Mouse (Mus musculus) kidney, adult 18-20 months (tissue): ENCODE data around the gene Fos.
A peak's percentile ranks its signal among the peaks of the same experiment; 100 is the strongest.

Source experiments
- DNase-seq: peaks from one replicate; pipeline ENCODE4 v3.0.0; 2021

The Fos gene

GRCm38 (mm10) chr12:85462802-85463201 lies 10.9 kb upstream of the Fos start:
- DNase-seq: no peak

- DNase-seq: no peak
Observed at GRCm38 (mm10) chr12:85464431-85464830, 9.3 kb upstream of the Fos start.

- no peak for DNase-seq
Observed at GRCm38 (mm10) chr12:85464902-85465301, 8.8 kb upstream of the Fos start.

- no peak for DNase-seq
Observed at GRCm38 (mm10) chr12:85467854-85468253, 5.8 kb upstream of the Fos start.

- DNase-seq: no peak
Observed at GRCm38 (mm10) chr12:85468666-85469065, 5.0 kb upstream of the Fos start.

GRCm38 (mm10) chr12:85471920-85472655 lies 1.6 kb upstream of the Fos start:
- peak; percentile 79 for DNase-seq

GRCm38 (mm10) chr12:85472656-85473410 lies 857 bp upstream of the Fos start:
- DNase-seq: peak; percentile 32

DNA sequence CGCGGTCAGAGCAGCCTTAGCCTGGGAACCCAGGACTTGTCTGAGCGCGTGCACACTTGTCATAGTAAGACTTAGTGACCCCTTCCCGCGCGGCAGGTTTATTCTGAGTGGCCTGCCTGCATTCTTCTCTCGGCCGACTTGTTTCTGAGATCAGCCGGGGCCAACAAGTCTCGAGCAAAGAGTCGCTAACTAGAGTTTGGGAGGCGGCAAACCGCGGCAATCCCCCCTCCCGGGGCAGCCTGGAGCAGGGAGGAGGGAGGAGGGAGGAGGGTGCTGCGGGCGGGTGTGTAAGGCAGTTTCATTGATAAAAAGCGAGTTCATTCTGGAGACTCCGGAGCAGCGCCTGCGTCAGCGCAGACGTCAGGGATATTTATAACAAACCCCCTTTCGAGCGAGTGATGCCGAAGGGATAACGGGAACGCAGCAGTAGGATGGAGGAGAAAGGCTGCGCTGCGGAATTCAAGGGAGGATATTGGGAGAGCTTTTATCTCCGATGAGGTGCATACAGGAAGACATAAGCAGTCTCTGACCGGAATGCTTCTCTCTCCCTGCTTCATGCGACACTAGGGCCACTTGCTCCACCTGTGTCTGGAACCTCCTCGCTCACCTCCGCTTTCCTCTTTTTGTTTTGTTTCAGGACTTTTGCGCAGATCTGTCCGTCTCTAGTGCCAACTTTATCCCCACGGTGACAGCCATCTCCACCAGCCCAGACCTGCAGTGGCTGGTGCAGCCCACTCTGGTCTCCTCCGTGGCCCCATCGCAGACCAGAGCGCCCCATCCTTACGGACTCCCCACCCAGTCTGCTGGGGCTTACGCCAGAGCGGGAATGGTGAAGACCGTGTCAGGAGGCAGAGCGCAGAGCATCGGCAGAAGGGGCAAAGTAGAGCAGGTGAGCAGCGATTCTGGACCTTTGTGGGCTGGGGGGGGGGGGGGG lies 875 bp downstream of the Fos start:
- peak; percentile 51 for DNase-seq

GRCm38 (mm10) chr12:85475232-85475919 lies 1.7 kb downstream of the Fos start:
- DNase-seq: no peak

DNA sequence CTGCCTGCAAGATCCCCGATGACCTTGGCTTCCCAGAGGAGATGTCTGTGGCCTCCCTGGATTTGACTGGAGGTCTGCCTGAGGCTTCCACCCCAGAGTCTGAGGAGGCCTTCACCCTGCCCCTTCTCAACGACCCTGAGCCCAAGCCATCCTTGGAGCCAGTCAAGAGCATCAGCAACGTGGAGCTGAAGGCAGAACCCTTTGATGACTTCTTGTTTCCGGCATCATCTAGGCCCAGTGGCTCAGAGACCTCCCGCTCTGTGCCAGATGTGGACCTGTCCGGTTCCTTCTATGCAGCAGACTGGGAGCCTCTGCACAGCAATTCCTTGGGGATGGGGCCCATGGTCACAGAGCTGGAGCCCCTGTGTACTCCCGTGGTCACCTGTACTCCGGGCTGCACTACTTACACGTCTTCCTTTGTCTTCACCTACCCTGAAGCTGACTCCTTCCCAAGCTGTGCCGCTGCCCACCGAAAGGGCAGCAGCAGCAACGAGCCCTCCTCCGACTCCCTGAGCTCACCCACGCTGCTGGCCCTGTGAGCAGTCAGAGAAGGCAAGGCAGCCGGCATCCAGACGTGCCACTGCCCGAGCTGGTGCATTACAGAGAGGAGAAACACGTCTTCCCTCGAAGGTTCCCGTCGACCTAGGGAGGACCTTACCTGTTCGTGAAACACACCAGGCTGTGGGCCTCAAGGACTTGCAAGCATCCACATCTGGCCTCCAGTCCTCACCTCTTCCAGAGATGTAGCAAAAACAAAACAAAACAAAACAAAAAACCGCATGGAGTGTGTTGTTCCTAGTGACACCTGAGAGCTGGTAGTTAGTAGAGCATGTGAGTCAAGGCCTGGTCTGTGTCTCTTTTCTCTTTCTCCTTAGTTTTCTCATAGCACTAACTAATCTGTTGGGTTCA lies 2.5 kb downstream of the Fos start:
- no peak for DNase-seq

GRCm38 (mm10) chr12:85477219-85477618 lies 3.5 kb downstream of the Fos start:
- no peak for DNase-seq

- no peak for DNase-seq
Observed at GRCm38 (mm10) chr12:85477804-85478203, 4.1 kb downstream of the Fos start.

- DNase-seq: no peak
Observed at GRCm38 (mm10) chr12:85478696-85479095, 5.0 kb downstream of the Fos start.

GRCm38 (mm10) chr12:85479190-85479589 lies 5.5 kb downstream of the Fos start:
- no peak for DNase-seq

GRCm38 (mm10) chr12:85483155-85483554 lies 9.5 kb downstream of the Fos start:
- no peak for DNase-seq

- no peak for DNase-seq
Observed at GRCm38 (mm10) chr12:85484655-85485054, 11.0 kb downstream of the Fos start.

DNA sequence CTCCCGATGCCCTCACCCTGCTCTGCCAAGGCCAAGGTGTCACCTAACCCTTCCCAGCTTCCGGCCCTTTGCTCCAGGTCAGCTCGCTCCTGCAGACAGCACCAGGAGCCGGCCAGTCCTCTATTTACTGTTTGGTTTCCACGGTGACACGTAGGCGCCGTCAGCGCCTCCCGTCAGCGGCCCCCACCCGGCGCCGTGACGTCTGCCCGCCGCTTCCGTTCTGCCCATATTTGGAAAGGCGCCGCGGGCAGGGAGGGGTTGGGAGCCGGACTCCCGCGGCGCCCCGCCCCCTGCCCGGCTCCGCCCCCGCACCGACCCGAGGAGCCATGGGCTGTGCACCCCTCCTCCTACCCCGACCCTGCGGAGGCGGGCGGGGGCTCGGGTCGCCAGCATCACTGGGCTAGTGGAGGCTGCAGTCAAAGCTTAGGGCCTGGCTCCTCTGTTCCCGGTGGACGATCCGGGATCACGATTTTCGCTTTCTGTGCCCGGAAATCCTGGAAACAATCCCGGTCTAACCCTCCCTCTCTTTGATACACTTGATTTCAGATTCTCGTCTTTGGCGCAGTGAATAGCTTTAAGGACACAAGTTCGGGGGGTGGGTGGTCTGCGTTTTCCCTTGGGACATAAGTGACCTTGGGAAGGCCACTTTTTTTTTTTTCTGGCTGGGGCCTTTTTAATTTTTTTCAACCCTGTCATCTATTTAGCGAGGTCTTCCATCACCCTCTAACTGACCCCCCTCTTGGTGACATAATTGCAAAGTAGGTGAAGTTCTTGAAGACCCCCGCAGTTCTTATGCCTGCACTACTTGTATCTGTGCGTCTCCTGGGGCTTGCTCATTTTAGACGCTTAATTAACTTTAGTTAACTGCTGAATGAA lies 12.4 kb downstream of the Fos start:
- peak; percentile 97 for DNase-seq

DNA sequence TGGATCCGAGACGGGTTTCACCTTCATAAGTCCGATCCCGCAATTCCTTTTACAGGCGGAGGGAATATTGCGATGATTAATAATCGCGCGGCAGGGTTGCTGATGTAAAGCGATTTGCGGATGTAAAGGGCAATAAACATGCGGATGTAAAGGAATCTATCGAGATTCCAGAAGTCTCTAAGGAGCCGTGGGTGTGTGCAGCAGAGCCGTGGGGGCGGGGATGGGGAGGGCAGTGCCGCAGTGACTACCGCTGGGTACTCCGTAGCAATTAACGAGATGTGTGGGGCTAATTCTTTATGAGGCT lies 13.0 kb downstream of the Fos start:
- DNase-seq: peak; percentile 45

GRCm38 (mm10) chr12:85487545-85488141 lies 14.0 kb downstream of the Fos start:
- DNase-seq: peak; percentile 76

DNA sequence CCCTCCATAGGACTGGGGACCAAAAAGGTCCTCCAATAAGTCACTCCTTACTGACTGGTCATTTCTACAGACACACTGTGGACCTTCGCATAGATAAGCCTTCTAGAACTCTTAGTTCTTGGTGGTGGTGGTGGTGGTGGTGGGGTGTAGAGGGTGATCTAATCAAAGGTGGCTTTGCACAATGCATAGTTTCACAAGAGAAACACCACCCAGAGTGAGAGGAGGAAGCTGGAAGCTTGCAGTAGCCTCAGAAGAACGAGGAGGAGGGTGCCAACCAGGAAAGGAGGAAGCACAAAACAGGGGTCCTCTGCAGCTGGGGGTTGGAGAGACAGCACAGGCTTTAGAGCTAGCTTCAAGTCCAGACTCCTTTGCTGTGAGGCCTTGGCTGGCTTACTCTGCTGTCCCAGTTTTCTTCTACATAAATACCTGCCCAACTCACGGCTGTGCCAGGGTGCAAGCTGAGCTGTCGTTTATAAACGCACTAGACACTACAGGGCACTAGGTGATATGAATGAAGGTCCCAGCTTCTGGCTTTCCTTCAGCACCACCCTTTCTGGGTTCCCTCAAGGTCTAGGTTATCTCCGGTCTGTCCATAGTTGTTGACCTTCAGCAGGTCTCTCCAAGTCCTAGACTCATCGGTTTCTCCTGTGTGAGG lies 15.7 kb downstream of the Fos start:
- no peak for DNase-seq
